Mouse (Mus musculus) bone marrow, adult 2 months (tissue): ENCODE measurements around the gene D16Ertd472e. TPM values are rescaled to one million over a fixed set of nuclear protein-coding genes. Genes with fewer than 3 reads are reported as not detected.

ENCODE experiments used
- H3K27ac ChIP-seq: fragments of 200-500 bp; 2 replicates; pipeline ENCODE4 v1.5.1; 2012; ENCODE audit warnings: low read depth, mild to moderate bottlenecking, control low read depth, inconsistent platforms, low read length; ENCODE audit not compliant: control insufficient read depth, poor library complexity, insufficient read depth
- H3K4me1 ChIP-seq: fragments of 200-500 bp; 2 replicates; pipeline ENCODE4 v1.6.1; 2011; ENCODE audit warnings: low read length; ENCODE audit not compliant: control insufficient read depth, insufficient read depth
- H3K4me3 ChIP-seq: fragments of 200-500 bp; replicated peaks from 2 replicates; pipeline ENCODE3; 2011; ENCODE audit warnings: mild to moderate bottlenecking, low read depth, low read length, control low read depth; ENCODE audit not compliant: control insufficient read depth
- CTCF ChIP-seq: fragments of 200-500 bp; IDR thresholded peaks from 2 replicates; pipeline ENCODE4 v1.5.1; 2011; ENCODE audit warnings: low read length, control low read depth; ENCODE audit not compliant: control insufficient read depth, insufficient read depth
- POLR2A ChIP-seq: fragments of 200-500 bp; IDR thresholded peaks from 2 replicates; pipeline ENCODE4 v1.6.1; 2011; ENCODE audit warnings: low read depth, mild to moderate bottlenecking, control low read depth, low read length, borderline replicate concordance; ENCODE audit not compliant: control insufficient read depth
- WGBS: fragments of 180-500 bp; shearing (Covaris S2); methylation state at CpG from one replicate; pipeline ENCODE4 v1.1.7; 2018; 5-methylcytosine and 5-hydroxymethylcytosine counted together
- polyA plus RNA-seq: library from polyadenylated mRNA; stranded (reverse); fragments of >200 nt; gene quantifications from 2 replicates; pipeline ENCODE4 v1.2.4, GENCODE M21; 2011; ENCODE audit warnings: low replicate concordance; ENCODE audit not compliant: missing spikeins, insufficient read depth, insufficient read length

The D16Ertd472e gene
- polyA plus RNA-seq, 1 experiment = 3.8 TPM

- H3K4me1 ChIP-seq = peaks cover 1% of the 10 kb centered on the region; the same call in 1 of the 2 replicates
- no peak overlapping the region for H3K4me3 ChIP-seq
- no peak overlapping the region for H3K27ac ChIP-seq
- TF ChIP-seq CTCF = no peak
- TF ChIP-seq POLR2A = no peak
- 56% methylated on average over 4 of the region's 4 CpGs for WGBS
Observed at GRCm38 (mm10) chr16:78579386-78579785, 2.9 kb upstream of the D16Ertd472e start.

- TF ChIP-seq POLR2A (no peak), CTCF (no peak)
- 1% methylated on average over 14 of the region's 14 CpGs for WGBS
- peaks cover 1% of the 10 kb centered on the region; the same call in 1 of the 2 replicates for H3K4me1 ChIP-seq
- H3K4me3 ChIP-seq = peak overlapping the region; percentile 86
- peak overlapping the region; percentile 79 for H3K27ac ChIP-seq
Observed at GRCm38 (mm10) chr16:78577085-78577671, 670 bp upstream of the D16Ertd472e start.

- WGBS = under 1% methylated on average over 41 of the region's 41 CpGs
- TF ChIP-seq POLR2A (no peak), CTCF (no peak)
- Histone ChIP-seq H3K4me1 (peaks cover 3% of the 10 kb centered on the region), H3K27ac (peak overlapping the region; percentile 79), H3K4me3 (peak overlapping the region; percentile 68)
Observed at GRCm38 (mm10) chr16:78575852-78576477, 543 bp downstream of the D16Ertd472e start.

- no peak overlapping the region; the same call in 1 of the 2 replicates for H3K27ac ChIP-seq
- 17% methylated on average over 4 of the region's 4 CpGs for WGBS
- peaks cover 3% of the 10 kb centered on the region for H3K4me1 ChIP-seq
- H3K4me3 ChIP-seq = peak overlapping the region; percentile 68
- TF ChIP-seq CTCF (no peak), POLR2A (no peak)
Observed at GRCm38 (mm10) chr16:78575190-78575851, 1.2 kb downstream of the D16Ertd472e start.

- TF ChIP-seq CTCF (no peak), POLR2A (no peak)
- 76% methylated on average over 6 of the region's 6 CpGs for WGBS
- Histone ChIP-seq H3K27ac (no peak overlapping the region), H3K4me1 (peaks cover 1% of the 10 kb centered on the region), H3K4me3 (no peak overlapping the region)
Observed at GRCm38 (mm10) chr16:78574241-78574640, 2.3 kb downstream of the D16Ertd472e start.

GRCm38 (mm10) chr16:78573016-78573415, 3.5 kb downstream of the D16Ertd472e start:
- Histone ChIP-seq H3K4me3 (no peak overlapping the region), H3K27ac (no peak overlapping the region), H3K4me1 (peaks cover 1% of the 10 kb centered on the region)
- TF ChIP-seq POLR2A (no peak), CTCF (no peak)
- WGBS = 73% methylated on average over 4 of the region's 4 CpGs

- Histone ChIP-seq H3K4me3 (no peak overlapping the region), H3K4me1 (no peaks in the 10 kb centered on the region; the same call in 1 of the 2 replicates), H3K27ac (peak overlapping the region; percentile 54; the same call in 1 of the 2 replicates)
- no peak for TF ChIP-seq CTCF
- 63% methylated on average over 13 of the region's 13 CpGs for WGBS
Observed at GRCm38 (mm10) chr16:78564110-78564821, 12.2 kb downstream of the D16Ertd472e start.

GRCm38 (mm10) chr16:78563093-78563971, 13.2 kb downstream of the D16Ertd472e start:
- Histone ChIP-seq H3K4me3 (no peak overlapping the region), H3K27ac (peak overlapping the region; percentile 33), H3K4me1 (no peaks in the 10 kb centered on the region; the same call in 1 of the 2 replicates)
- WGBS = 32% methylated on average over 15 of the region's 15 CpGs
- no peak for TF ChIP-seq POLR2A
- TF ChIP-seq CTCF = no peak
